Mouse (Mus musculus): ENCODE results near the gene Dnah6.

- no peak for TF ChIP-seq EP300 (IDR thresholded peaks at IDR 0.05)
- TF ChIP-seq CTCF (IDR thresholded peaks at IDR 0.05), result no peak
These were observed 35.6 kb upstream of the Dnah6 start for GRCm38 (mm10) chr6:73257068-73257467.

All from lung, postnatal 0 days (tissue).